Mouse (Mus musculus) heart, embryonic 15.5 days (tissue): ENCODE data around the gene F3. TPM values are rescaled to one million over a fixed set of nuclear protein-coding genes. Genes with fewer than 3 reads are reported as not detected.

Experiments used
- ATAC-seq: fragments of 200-750 bp; cut with Nextera tagmentation; replicated peaks from 2 replicates; pipeline ENCODE4 v1.8.0; 2017; ENCODE audit warnings: low read depth, moderate TSS enrichment; ENCODE audit not compliant: insufficient number of reproducible peaks, insufficient read depth, low FRiP score
- H3K27ac ChIP-seq: fragments of 300-500 bp; sonication (generic); 2 replicates; pipeline ENCODE4 v1.5.1; 2015; ENCODE audit warnings: mild to moderate bottlenecking, inconsistent platforms
- H3K27me3 ChIP-seq: fragments of 300-500 bp; sonication (generic); 2 replicates; pipeline ENCODE4 v1.6.1; 2015; ENCODE audit warnings: inconsistent platforms
- H3K36me3 ChIP-seq: fragments of 300-500 bp; sonication (generic); 2 replicates; pipeline ENCODE4 v1.6.1; 2015; ENCODE audit warnings: mild to moderate bottlenecking, inconsistent platforms
- H3K4me1 ChIP-seq: fragments of 300-500 bp; sonication (generic); replicated peaks from 2 replicates; pipeline ENCODE4 v1.6.1; 2015; ENCODE audit warnings: inconsistent platforms
- H3K4me2 ChIP-seq: fragments of 300-500 bp; sonication (generic); 2 replicates; pipeline ENCODE4 v1.6.1; 2015; ENCODE audit warnings: inconsistent platforms, mild to moderate bottlenecking, moderate library complexity
- H3K4me3 ChIP-seq: fragments of 300-500 bp; sonication (generic); 2 replicates; pipeline ENCODE4 v1.5.1; 2015; ENCODE audit warnings: mild to moderate bottlenecking, inconsistent platforms
- H3K9ac ChIP-seq: fragments of 300-500 bp; sonication (generic); 2 replicates; pipeline ENCODE4 v1.6.1; 2015; ENCODE audit warnings: mild to moderate bottlenecking, inconsistent platforms
- H3K9me3 ChIP-seq: fragments of 300-500 bp; sonication (generic); replicated peaks from 2 replicates; pipeline ENCODE4 v1.6.1; 2016; ENCODE audit warnings: inconsistent platforms
- WGBS: fragments of 180-500 bp; shearing (Covaris S2); methylation state at CpG from one replicate; pipeline ENCODE4 v1.1.7; 2015; ENCODE audit warnings: mixed read lengths; 5-methylcytosine and 5-hydroxymethylcytosine counted together
- polyA plus RNA-seq: library from polyadenylated mRNA; unstranded; fragments of >200 nt; fragmentation: Nextera tagmentation; extraction: Ambion mirVana; gene quantifications from 2 replicates; pipeline ENCODE4 v1.2.1, GENCODE M21; 2015

F3 gene
- polyA plus RNA-seq, 1 experiment from 2014 or later, result 7.7 TPM

DNA sequence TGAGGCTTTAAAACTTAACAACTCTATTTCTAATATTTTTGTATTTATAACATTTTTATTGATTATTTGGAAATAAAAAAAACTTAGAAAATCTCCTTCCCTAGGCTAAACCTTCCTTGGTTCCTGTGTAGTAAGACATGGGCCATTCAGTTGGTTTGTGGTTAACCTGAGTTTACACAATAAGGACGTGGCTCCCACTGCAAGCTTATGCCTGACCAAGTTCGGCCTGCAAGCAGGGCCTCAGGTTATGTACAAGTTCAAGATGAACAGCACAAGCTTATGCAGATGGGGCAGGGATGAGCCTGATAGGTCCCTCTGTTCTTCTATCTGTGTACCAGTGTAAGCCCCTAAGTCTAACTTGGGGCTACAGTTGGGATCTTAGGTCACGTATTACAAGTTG, 33.6 kb upstream of the F3 start:
- 88% methylated on average over 3 of the region's 3 CpGs for WGBS
- H3K4me2 ChIP-seq, result no peak overlapping the region
- H3K27me3 ChIP-seq, result no peaks in the 10 kb centered on the region
- no peak for ATAC-seq
- H3K4me3 ChIP-seq, result no peak overlapping the region
- H3K27ac ChIP-seq, result no peak overlapping the region
- H3K36me3 ChIP-seq, result no peaks in the 10 kb centered on the region
- peaks cover 5% of the 10 kb centered on the region; the same call in 1 of the 2 replicates for H3K4me1 ChIP-seq
- H3K9ac ChIP-seq, result no peak overlapping the region
- H3K9me3 ChIP-seq, result no peaks in the 10 kb centered on the region

DNA sequence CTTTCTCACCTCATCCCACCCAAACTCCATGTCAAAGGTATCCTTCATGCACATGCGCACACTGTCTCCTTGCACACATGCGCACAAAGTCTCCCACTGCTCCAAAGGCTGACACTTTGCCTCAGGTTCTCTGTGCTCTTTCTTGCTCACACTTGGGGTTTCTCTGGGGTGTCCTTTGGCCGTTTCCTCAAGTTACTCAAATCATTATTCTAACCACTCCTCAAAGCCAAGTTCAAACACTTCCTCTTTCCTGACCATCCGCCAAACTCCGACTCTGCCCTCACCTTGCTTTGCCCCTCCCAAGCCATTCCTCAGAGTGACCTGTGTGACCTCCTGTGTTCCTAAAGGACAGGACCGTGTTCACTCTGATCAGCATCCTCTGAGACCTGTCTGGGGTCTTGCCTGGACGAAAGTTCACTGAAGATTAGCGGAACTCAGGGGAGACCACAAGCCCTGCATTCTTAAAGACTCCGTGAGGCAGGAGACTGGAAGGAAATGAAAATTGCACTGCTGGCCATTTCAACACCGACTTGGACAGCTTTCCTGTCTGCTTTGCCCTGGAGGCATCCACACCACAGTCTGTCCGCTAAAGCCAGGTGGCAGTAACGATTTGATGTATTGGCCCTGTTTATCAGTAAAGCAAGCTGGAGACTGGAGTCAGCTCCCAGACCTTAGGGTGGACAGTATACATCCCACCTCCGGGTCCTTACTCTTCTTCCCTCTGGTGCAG, 30.2 kb upstream of the F3 start:
- H3K27me3 ChIP-seq, result no peaks in the 10 kb centered on the region
- no peaks in the 10 kb centered on the region for H3K36me3 ChIP-seq
- H3K4me2 ChIP-seq, result no peak overlapping the region
- H3K4me1 ChIP-seq, result no peaks in the 10 kb centered on the region
- no peak overlapping the region for H3K4me3 ChIP-seq
- no peak for ATAC-seq
- no peak overlapping the region for H3K27ac ChIP-seq
- H3K9me3 ChIP-seq, result no peaks in the 10 kb centered on the region
- WGBS, result 66% methylated on average over 13 of the region's 13 CpGs
- no peak overlapping the region for H3K9ac ChIP-seq

DNA sequence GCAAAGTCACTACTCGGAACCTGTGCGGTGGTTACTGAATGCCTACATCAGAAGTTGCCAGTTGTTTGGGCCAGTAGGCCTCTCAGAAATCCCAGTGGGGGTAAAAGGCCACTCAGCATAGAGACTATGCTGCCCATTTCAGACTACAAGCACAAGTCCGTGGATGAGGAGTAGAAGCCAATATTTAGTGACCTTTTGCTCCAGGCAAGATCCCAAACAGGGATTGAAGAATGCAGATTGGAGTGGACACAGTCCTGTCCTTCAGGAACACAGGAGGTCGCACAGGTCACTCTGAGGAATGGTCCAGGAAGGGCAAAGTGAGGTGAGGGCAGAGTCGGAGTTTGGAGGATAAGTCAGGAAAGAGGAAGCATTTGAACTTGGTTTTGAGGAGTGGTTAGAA, 29.6 kb upstream of the F3 start:
- WGBS, result 82% methylated on average over 5 of the region's 5 CpGs
- Histone ChIP-seq H3K27me3 (no peaks in the 10 kb centered on the region), H3K27ac (no peak overlapping the region), H3K9me3 (no peaks in the 10 kb centered on the region), H3K36me3 (no peaks in the 10 kb centered on the region), H3K4me1 (no peaks in the 10 kb centered on the region), H3K4me2 (no peak overlapping the region), H3K4me3 (no peak overlapping the region), H3K9ac (no peak overlapping the region)
- no peak for ATAC-seq

DNA sequence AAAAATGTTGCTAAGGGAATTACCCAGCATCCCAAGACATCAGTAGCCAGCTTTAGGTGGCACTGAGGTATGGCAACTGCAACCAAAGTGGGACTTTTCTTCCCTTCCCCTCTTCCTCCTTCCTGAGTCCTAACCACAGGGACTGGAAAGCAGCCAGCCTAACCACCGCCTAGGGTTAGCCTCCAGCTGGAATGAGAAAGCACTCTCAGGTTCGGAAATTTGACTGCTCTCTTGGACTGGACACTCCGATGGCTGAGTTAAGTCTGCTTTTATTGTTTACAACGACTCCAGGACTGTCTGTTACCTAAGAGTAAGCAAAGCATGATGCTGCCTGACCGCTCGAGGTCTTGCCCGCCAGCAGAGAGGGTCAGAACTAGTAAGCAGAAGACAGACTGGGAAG, 26.2 kb upstream of the F3 start:
- no peak for ATAC-seq
- H3K4me1 ChIP-seq, result peaks cover 5% of the 10 kb centered on the region
- WGBS, result 76% methylated on average over 7 of the region's 7 CpGs

DNA sequence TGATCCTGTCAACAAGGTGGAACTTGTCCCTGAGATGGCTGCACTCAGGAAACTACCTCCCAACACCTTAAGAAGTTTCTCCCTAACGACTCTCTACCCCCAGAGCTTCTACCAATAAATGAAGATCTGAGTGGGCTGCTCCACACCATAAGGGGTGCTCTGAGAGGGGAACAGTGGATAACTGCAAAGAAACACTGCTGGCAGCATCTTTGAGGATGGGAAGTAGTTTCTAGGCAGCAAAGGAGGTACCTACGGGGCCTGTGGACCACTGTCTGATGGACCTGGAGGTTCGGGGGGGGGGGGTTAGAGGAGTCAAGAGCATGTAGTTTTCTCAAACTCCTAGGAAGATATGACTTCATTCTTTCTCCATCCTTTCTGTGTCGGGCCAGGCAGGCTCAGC, 23.9 kb upstream of the F3 start:
- 73% methylated on average over 4 of the region's 4 CpGs for WGBS
- no peak overlapping the region for H3K4me3 ChIP-seq
- no peak overlapping the region for H3K4me2 ChIP-seq
- no peak for ATAC-seq
- no peak overlapping the region for H3K9ac ChIP-seq
- H3K27me3 ChIP-seq, result no peaks in the 10 kb centered on the region
- no peaks in the 10 kb centered on the region for H3K36me3 ChIP-seq
- H3K9me3 ChIP-seq, result no peaks in the 10 kb centered on the region
- H3K4me1 ChIP-seq, result peaks cover 5% of the 10 kb centered on the region
- H3K27ac ChIP-seq, result no peak overlapping the region

More for the DNA sequence above, 26.2 kb upstream of the F3 start:
- no peak overlapping the region for H3K4me3 ChIP-seq
- no peak overlapping the region for H3K4me2 ChIP-seq
- no peak overlapping the region for H3K9ac ChIP-seq
- H3K9me3 ChIP-seq, result no peaks in the 10 kb centered on the region
- H3K27me3 ChIP-seq, result no peaks in the 10 kb centered on the region
- H3K36me3 ChIP-seq, result no peaks in the 10 kb centered on the region
- H3K27ac ChIP-seq, result no peak overlapping the region

DNA sequence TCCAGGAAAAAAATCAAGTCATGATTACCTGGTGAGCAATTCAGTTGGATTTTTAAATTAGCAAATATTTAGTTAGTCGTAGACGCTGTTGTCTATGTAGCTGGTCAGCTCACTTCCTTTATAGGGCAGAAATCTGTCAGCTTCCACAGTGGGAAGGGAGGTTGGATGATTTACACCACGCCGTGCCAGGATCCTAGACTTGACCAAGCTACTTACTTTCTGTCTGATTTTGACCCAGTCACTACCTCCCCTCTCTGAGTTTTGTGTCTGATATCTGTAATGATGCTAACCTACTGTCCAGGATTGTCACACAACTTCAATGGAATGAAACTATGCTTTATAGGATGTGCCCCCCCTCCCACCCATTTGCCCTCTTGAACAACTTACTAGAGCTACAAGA, 23.5 kb upstream of the F3 start:
- Histone ChIP-seq H3K4me1 (peaks cover 5% of the 10 kb centered on the region), H3K4me2 (no peak overlapping the region), H3K9me3 (no peaks in the 10 kb centered on the region), H3K9ac (no peak overlapping the region), H3K27me3 (no peaks in the 10 kb centered on the region), H3K27ac (no peak overlapping the region), H3K36me3 (no peaks in the 10 kb centered on the region), H3K4me3 (no peak overlapping the region)
- 81% methylated on average over 4 of the region's 4 CpGs for WGBS
- ATAC-seq, result no peak

DNA sequence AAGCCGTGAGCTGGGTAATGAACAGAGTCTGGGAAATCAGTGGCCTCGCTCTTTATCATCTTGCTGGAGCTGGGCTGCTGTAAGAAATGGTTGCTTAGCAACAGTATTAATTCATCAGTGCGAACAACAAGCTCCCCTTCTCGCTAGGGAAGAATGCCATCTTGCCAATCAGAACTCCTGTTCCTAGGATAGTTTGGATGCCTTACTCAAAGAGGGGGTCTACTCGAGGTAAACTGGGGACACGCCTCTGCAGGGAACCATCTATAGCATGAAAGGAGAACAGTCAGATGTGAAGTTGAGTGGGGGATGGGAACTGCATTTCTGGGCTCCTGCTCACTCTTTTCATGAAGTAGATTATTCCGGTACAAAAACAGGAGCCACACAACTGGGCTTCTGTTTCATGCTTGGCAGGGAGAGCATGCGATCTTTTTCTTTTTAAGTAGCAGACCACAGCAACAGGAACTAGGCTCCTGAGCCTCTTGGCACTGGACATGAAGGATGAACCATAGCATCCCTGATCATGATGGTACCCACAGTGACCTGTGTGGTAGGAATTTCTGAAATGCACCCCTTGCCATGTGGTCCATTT, 22.9 kb upstream of the F3 start:
- H3K4me3 ChIP-seq, result no peak overlapping the region
- H3K27me3 ChIP-seq, result no peaks in the 10 kb centered on the region
- no peak for ATAC-seq
- H3K9ac ChIP-seq, result no peak overlapping the region
- 26% methylated on average over 8 of the region's 8 CpGs for WGBS
- H3K4me2 ChIP-seq, result peak overlapping the region; percentile 31; the same call in 1 of the 2 replicates
- peaks cover 5% of the 10 kb centered on the region for H3K4me1 ChIP-seq
- no peak overlapping the region for H3K27ac ChIP-seq
- no peaks in the 10 kb centered on the region for H3K9me3 ChIP-seq
- no peaks in the 10 kb centered on the region for H3K36me3 ChIP-seq

DNA sequence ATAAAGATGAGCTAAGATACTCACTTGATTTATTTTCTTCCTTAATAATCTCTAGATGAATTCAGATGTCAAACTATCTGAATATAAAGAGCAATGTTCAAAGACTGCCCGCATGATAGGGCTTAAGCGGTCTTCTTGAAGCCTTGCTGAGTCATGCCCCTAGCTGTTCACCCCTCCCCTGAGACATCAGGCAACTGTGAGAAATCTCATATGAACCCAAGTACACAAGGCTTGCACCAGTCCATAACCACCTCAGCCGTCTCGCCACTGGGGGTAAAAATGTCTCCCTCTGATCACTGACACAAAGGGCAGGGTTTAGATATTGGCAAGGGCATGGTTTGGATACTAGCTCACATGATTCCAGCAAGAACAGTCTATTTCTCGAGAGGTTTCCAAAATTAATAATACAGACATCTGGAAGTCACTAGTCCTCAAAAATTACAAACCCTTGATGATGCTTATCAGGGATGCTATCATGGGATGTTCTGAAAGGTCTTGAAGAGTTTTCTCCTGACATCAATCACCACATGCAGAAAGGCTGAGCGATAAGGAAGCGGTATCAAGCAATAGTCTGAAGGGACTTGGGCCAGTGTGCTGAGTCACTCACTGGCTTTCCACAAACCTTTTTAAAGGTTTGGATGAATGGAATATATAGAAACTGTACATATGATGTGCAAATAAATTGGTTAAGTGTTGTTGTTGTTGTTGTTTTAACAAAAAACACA, 20.0 kb upstream of the F3 start:
- Histone ChIP-seq H3K36me3 (no peaks in the 10 kb centered on the region), H3K27me3 (no peaks in the 10 kb centered on the region), H3K4me3 (no peak overlapping the region), H3K9ac (no peak overlapping the region), H3K27ac (no peak overlapping the region), H3K4me2 (no peak overlapping the region), H3K4me1 (peaks cover 12% of the 10 kb centered on the region), H3K9me3 (no peaks in the 10 kb centered on the region)
- 76% methylated on average over 7 of the region's 7 CpGs for WGBS
- no peak for ATAC-seq

DNA sequence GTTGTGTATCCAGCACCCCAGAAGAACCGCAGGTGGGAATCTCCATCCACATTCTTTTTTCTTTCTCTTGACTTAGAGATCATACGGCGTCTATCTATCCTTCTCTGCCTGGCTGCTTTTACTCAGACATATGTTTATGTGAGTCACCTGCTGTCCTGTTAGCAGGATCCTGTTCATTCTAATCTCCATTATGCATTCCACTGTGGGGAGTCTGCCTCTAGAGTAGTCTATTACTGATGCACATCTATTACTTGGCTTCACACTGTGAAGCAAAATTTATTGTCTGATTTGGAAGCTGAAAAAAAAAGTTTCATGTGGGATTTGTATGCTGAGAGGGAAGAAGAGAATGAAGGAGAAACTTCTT, 19.5 kb upstream of the F3 start:
- Histone ChIP-seq H3K4me2 (no peak overlapping the region), H3K4me1 (peaks cover 12% of the 10 kb centered on the region), H3K9me3 (no peaks in the 10 kb centered on the region), H3K27me3 (no peaks in the 10 kb centered on the region), H3K9ac (no peak overlapping the region), H3K27ac (no peak overlapping the region), H3K36me3 (no peaks in the 10 kb centered on the region), H3K4me3 (no peak overlapping the region)
- ATAC-seq, result no peak
- 85% methylated on average over 3 of the region's 3 CpGs for WGBS

DNA sequence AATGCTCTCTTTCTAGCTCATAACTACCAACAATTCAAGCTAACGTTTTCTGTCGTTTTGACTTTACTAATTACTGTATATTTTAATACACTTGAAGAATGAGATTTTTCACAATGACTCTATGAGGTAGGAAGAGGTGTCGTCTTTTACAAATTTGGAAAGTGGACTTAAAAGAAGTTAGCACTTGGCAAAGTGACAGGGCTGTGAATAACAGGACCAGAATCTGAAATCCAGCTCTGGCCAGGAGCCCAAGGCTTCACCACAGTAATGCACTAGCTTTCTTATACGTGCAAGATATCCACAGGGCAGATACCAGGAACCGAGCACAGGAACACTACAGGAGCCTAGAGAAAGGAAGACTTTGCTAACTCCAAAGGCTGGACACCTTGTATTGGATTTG, 17.2 kb upstream of the F3 start:
- WGBS, result 43% methylated on average over 5 of the region's 5 CpGs
- no peak for ATAC-seq
- no peaks in the 10 kb centered on the region for H3K9me3 ChIP-seq
- H3K27ac ChIP-seq, result no peak overlapping the region
- no peak overlapping the region for H3K9ac ChIP-seq
- H3K27me3 ChIP-seq, result no peaks in the 10 kb centered on the region
- peaks cover 7% of the 10 kb centered on the region for H3K4me1 ChIP-seq
- H3K4me3 ChIP-seq, result no peak overlapping the region
- H3K36me3 ChIP-seq, result no peaks in the 10 kb centered on the region
- H3K4me2 ChIP-seq, result no peak overlapping the region

DNA sequence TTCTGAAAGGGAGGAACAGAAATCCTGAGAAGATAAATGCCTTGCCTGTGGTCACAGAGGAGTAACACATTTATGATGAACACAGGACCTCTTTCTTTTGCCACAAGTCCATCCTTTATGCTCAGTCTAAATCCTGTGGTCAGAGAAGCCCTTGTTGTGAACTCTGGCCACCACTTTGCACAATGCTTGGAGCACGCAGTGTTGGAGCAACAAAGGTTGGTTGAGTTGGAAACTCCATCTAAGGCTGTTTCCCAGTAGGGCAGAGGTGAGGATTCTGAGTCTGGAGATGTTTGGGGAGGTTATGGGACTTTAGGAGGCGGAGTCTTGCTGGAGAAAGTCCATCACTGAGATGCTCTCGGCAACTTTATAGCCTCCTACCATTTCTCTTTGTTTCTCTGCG, 16.2 kb upstream of the F3 start:
- Histone ChIP-seq H3K4me1 (peaks cover 12% of the 10 kb centered on the region), H3K27ac (no peak overlapping the region), H3K9me3 (no peaks in the 10 kb centered on the region), H3K36me3 (no peaks in the 10 kb centered on the region), H3K4me2 (no peak overlapping the region), H3K27me3 (no peaks in the 10 kb centered on the region), H3K9ac (no peak overlapping the region), H3K4me3 (no peak overlapping the region)
- 85% methylated on average over 4 of the region's 4 CpGs for WGBS
- no peak for ATAC-seq
